Mouse (Mus musculus) cerebellum, postnatal 25 days (tissue): ENCODE measurements around the gene Orai1.
A peak's percentile ranks its signal among the peaks of the same experiment; 100 is the strongest.
"Not testable (repeated sequence)": the region's sequence is repeated elsewhere in the genome, so short reads cannot be mapped to it uniquely, and the experiment has no call there.

Experiments used
- DNase-seq, 2 experiments: peaks; one replicate each; pipeline ENCODE4 v3.0.0; 2021; ENCODE audit warnings: mixed read lengths in 2 of 2

The Orai1 gene

GRCm38 (mm10) chr5:123014753-123015701 is at the start of gene Orai1:
Gene Orai1, plus strand, starts transcription at chr5:123015074.
- peak; percentile 98 to 99 for DNase-seq

GRCm38 (mm10) chr5:122965427-122965826 is 49.4 kb upstream of the Orai1 start:
- DNase-seq: peak; percentile 29 to 36

- DNase-seq: peak; percentile 75 to 89
These were observed 46.6 kb upstream of the Orai1 start for GRCm38 (mm10) chr5:122968322-122968721.

- no peak for DNase-seq
These were observed 44.8 kb upstream of the Orai1 start for GRCm38 (mm10) chr5:122970056-122970455.

GRCm38 (mm10) chr5:122971438-122971837 is 43.4 kb upstream of the Orai1 start:
- no peak for DNase-seq

- DNase-seq: peak; percentile 83 to 90
These were observed 42.8 kb upstream of the Orai1 start for GRCm38 (mm10) chr5:122972116-122972515.

- DNase-seq: not testable (repeated sequence)
These were observed 40.2 kb upstream of the Orai1 start for GRCm38 (mm10) chr5:122974701-122975100.

GRCm38 (mm10) chr5:122978970-122979369 is 35.9 kb upstream of the Orai1 start:
- DNase-seq: no peak

- DNase-seq: no peak
These were observed 30.4 kb upstream of the Orai1 start for GRCm38 (mm10) chr5:122984483-122984882.

- DNase-seq: no peak
These were observed 29.6 kb upstream of the Orai1 start for GRCm38 (mm10) chr5:122985276-122985675.

- DNase-seq: no peak
These were observed 28.8 kb upstream of the Orai1 start for GRCm38 (mm10) chr5:122986091-122986493.

- peak; percentile 58 to 67 for DNase-seq
These were observed 27.5 kb upstream of the Orai1 start for GRCm38 (mm10) chr5:122987211-122988020.

GRCm38 (mm10) chr5:122988021-122988751 is 26.7 kb upstream of the Orai1 start:
- DNase-seq: peak; percentile 72 to 73

- peak; percentile 87 to 88 for DNase-seq
These were observed 25.8 kb upstream of the Orai1 start for GRCm38 (mm10) chr5:122989001-122989525.

- peak; percentile 35 to 61 for DNase-seq
These were observed 25.1 kb upstream of the Orai1 start, which contains the start of gene Kdm2b for GRCm38 (mm10) chr5:122989551-122990330. Gene Kdm2b, minus strand, starts transcription at chr5:122989823.

GRCm38 (mm10) chr5:122990411-122991160 is 24.3 kb upstream of the Orai1 start:
- peak; percentile 37 to 43 for DNase-seq

GRCm38 (mm10) chr5:122991350-122992004 is 23.4 kb upstream of the Orai1 start:
- no peak for DNase-seq

GRCm38 (mm10) chr5:122993811-122994210 is 21.1 kb upstream of the Orai1 start:
- DNase-seq: no peak

GRCm38 (mm10) chr5:122994303-122994846 is 20.5 kb upstream of the Orai1 start:
- DNase-seq: peak; percentile 48 to 75

- no peak for DNase-seq
These were observed 20.0 kb upstream of the Orai1 start for GRCm38 (mm10) chr5:122994910-122995309.
